Mouse (Mus musculus) limb, embryonic 14.5 days (tissue): ENCODE data around the gene Evpl. TPM values are rescaled to one million over a fixed set of nuclear protein-coding genes. Genes with fewer than 3 reads are reported as not detected.
A peak's percentile ranks its signal among the peaks of the same experiment; 100 is the strongest.

ENCODE experiments used
- ATAC-seq: fragments of 200-750 bp; cut with Nextera tagmentation; 2 replicates; pipeline ENCODE4 v1.8.0; 2017; ENCODE audit warnings: low read depth, moderate number of reproducible peaks, moderate TSS enrichment; ENCODE audit not compliant: low FRiP score
- DNase-seq: peaks from one replicate; pipeline ENCODE4 v3.0.0-alpha.2; 2015; ENCODE audit warnings: low spot score
- H3K27ac ChIP-seq: fragments of 300-500 bp; sonication (generic); replicated peaks from 2 replicates; pipeline ENCODE4 v1.5.1; 2014; ENCODE audit warnings: low read depth, mild to moderate bottlenecking, low read length, moderate library complexity, mixed read lengths
- H3K27me3 ChIP-seq: fragments of 300-500 bp; sonication (generic); 2 replicates; pipeline ENCODE4 v1.6.1; 2014; ENCODE audit warnings: low read length, mixed read lengths; ENCODE audit not compliant: control insufficient read depth, insufficient read depth
- H3K36me3 ChIP-seq: fragments of 300-500 bp; sonication (generic); 2 replicates; pipeline ENCODE4 v1.6.1; 2014; ENCODE audit warnings: mild to moderate bottlenecking, low read length, moderate library complexity, mixed read lengths; ENCODE audit not compliant: control insufficient read depth, insufficient read depth
- H3K4me1 ChIP-seq: fragments of 300-500 bp; sonication (generic); 2 replicates; pipeline ENCODE4 v1.6.1; 2014; ENCODE audit warnings: antibody characterized with exemption, low read length, mixed read lengths; ENCODE audit not compliant: control insufficient read depth, insufficient read depth
- H3K4me2 ChIP-seq: fragments of 300-500 bp; sonication (generic); replicated peaks from 2 replicates; pipeline ENCODE4 v1.6.1; 2014; ENCODE audit warnings: low read depth, mild to moderate bottlenecking, low read length, moderate library complexity; ENCODE audit not compliant: severe bottlenecking
- H3K4me3 ChIP-seq: fragments of 300-500 bp; sonication (generic); replicated peaks from 2 replicates; pipeline ENCODE4 v1.5.1; 2014; ENCODE audit warnings: low read length
- H3K9ac ChIP-seq: fragments of 300-500 bp; sonication (generic); 2 replicates; pipeline ENCODE4 v1.6.1; 2014; ENCODE audit warnings: mild to moderate bottlenecking, low read depth, low read length, moderate library complexity; ENCODE audit not compliant: severe bottlenecking
- H3K9me3 ChIP-seq: fragments of 300-500 bp; sonication (generic); 2 replicates; pipeline ENCODE4 v1.6.1; 2016; ENCODE audit warnings: low read length; ENCODE audit not compliant: control insufficient read depth
- POLR2A ChIP-seq: fragments of 200-500 bp; IDR thresholded peaks from 2 replicates; pipeline ENCODE4 v1.8.0; 2012; ENCODE audit warnings: inconsistent platforms, mild to moderate bottlenecking, moderate library complexity, borderline replicate concordance; ENCODE audit not compliant: insufficient read depth, insufficient read length; ENCODE audit errors: extremely low read depth
- WGBS: fragments of 180-500 bp; shearing (Covaris S2); extraction: QIAGEN DNeasy Blood & Tissue Kit; methylation state at CpG from one replicate; pipeline ENCODE4 v1.1.7; 2014; 5-methylcytosine and 5-hydroxymethylcytosine counted together
- polyA plus RNA-seq, 2 experiments: library from polyadenylated mRNA; depleted of rRNA in 1 of 2; stranded (reverse) in 1 of 2; unstranded in 1 of 2; fragments of >200 nt; fragmentation: Nextera tagmentation in 1 of 2; extraction: Ambion mirVana in 1 of 2; gene quantifications; 2 replicates each; pipeline versions ENCODE4 v1.2.1 to v1.2.3; 2012 to 2014

Evpl gene
- polyA plus RNA-seq, 2 experiments, result 8.2 to 21.8 TPM

DNA sequence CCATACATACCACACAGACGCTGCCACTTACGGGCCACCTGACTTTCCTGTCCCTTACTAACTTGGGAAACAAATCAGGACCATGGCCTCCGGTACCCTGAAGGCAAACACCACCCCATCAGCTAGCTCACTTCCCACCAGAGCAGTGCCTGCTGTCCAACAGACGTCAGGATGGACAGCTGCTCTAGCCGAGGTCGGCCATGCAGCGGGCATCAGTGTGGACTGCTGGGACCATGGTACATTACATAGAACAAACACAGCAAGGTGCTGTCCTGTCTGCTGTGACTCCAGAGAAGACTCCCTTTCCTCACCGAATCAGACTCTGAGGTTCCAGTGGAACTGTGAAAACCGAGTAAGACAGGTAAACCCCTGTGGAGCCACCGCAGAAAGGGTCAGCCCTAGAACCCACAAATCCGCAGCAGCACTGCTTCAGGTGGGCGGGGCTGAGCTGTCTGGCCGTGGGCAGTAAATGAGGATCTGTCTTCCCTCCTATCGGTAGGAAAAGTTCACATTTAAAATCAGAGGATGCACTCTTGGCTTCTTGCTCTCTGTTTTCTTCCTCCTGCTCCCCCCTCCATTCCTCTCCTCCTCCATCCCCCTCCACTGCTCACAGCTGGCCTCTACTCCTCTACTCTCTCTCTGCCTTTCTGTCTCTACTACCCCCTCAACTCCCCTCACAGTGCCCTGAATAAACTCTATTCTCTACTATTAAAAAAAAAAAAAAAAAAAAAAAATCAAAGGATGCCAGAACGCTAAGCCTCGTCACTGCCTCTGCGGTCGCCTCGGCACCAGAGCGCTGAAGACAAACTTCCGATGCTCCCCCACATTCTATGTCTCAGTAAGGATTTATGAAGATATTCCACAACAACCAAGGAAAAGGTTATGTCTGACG, 17.5 kb upstream of the Evpl start:
- Histone ChIP-seq H3K27ac (no peak overlapping the region), H3K4me2 (no peak overlapping the region), H3K36me3 (peaks cover 95% of the 10 kb centered on the region), H3K4me1 (no peaks in the 10 kb centered on the region), H3K4me3 (no peak overlapping the region), H3K9ac (0 out of 2 replicates have a peak overlapping the region, but pooled peaks have one; percentile 7), H3K27me3 (no peaks in the 10 kb centered on the region), H3K9me3 (no peaks in the 10 kb centered on the region)
- WGBS, result 82% methylated on average over 22 of the region's 22 CpGs
- no peak for TF ChIP-seq POLR2A
- DNase-seq (no peak), ATAC-seq (no peak)

DNA sequence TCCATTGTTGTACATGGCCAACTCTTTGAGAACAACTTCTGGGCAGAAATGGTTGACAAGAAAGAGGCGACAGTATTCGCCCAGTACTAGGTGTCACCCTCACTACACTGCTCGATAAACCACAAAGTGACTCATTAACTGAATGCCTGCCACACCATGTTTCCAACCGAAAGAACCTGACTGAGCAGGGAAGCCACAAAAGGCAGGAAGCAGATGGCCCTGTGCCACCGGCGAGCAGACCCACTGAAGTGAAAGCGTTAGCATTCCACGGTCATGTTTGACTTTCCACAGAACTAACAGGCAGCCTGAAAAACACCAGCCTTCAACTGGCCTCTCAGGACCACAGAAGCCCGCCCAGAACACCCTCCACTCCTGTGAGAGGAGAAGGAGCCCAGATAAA, 16.8 kb upstream of the Evpl start:
- no peak overlapping the region for H3K4me3 ChIP-seq
- 78% methylated on average over 9 of the region's 9 CpGs for WGBS
- no peak for TF ChIP-seq POLR2A
- H3K9ac ChIP-seq, result no peak overlapping the region
- ATAC-seq, result no peak
- H3K4me1 ChIP-seq, result no peaks in the 10 kb centered on the region
- H3K27me3 ChIP-seq, result no peaks in the 10 kb centered on the region
- H3K9me3 ChIP-seq, result no peaks in the 10 kb centered on the region
- DNase-seq, result no peak
- no peak overlapping the region for H3K27ac ChIP-seq
- peaks cover 95% of the 10 kb centered on the region for H3K36me3 ChIP-seq
- H3K4me2 ChIP-seq, result no peak overlapping the region

DNA sequence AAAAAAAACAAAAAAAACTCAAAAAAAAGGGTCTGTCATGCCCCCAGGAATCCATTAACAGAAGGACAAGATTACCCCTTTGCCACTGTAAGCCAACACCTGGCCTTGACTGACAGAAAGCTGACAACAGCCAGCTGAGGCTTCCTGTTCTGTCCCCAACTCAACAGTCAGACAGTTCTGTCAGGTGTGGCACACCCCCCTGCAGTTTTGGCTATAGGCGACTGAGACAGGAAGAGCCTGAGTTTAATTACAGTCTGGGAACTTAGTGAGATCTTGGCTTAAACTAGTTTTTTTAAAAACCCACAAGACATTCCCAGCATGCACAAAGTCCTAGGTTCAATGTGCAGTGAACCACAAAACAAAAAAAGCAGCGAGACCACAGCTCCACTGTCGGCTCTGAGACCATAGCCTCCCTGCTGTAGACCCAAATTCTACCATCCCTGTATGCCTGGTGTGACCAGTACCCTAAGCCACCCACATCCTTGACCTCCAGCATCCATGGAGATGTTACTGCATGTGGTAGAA, 15.3 kb upstream of the Evpl start:
- Histone ChIP-seq H3K4me3 (no peak overlapping the region), H3K9me3 (no peaks in the 10 kb centered on the region), H3K4me2 (no peak overlapping the region), H3K36me3 (peaks cover 95% of the 10 kb centered on the region), H3K27me3 (no peaks in the 10 kb centered on the region), H3K9ac (no peak overlapping the region), H3K27ac (no peak overlapping the region), H3K4me1 (no peaks in the 10 kb centered on the region)
- ATAC-seq, result no peak
- no peak for TF ChIP-seq POLR2A
- DNase-seq, result no peak
- WGBS, result 84% methylated on average over 3 of the region's 3 CpGs

DNA sequence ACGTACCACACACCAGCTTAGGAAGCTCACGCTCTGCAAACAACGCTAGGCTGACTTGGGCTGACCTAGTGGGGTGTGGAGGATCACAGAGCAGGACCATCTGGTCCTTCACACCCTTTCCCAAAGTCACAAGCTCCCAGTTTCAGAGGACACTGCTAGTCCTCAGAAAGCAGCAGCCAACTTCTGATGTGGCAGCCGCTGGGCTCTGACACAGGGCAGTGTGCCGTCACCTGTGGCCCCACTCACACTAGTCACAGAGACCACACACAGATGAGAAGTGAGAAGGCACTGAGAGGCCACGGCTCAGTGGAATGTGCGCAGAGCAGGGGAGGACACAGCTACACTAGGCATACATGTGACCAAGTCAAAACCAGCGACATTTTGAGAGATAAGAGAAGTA, 13.0 kb upstream of the Evpl start:
- H3K9ac ChIP-seq, result no peak overlapping the region
- no peak overlapping the region for H3K4me3 ChIP-seq
- H3K4me1 ChIP-seq, result no peaks in the 10 kb centered on the region
- no peaks in the 10 kb centered on the region for H3K9me3 ChIP-seq
- no peak overlapping the region for H3K4me2 ChIP-seq
- no peak overlapping the region for H3K27ac ChIP-seq
- TF ChIP-seq POLR2A, result no peak
- ATAC-seq, result no peak
- H3K36me3 ChIP-seq, result peaks cover 98% of the 10 kb centered on the region
- H3K27me3 ChIP-seq, result no peaks in the 10 kb centered on the region
- 86% methylated on average over 8 of the region's 8 CpGs for WGBS
- no peak for DNase-seq

DNA sequence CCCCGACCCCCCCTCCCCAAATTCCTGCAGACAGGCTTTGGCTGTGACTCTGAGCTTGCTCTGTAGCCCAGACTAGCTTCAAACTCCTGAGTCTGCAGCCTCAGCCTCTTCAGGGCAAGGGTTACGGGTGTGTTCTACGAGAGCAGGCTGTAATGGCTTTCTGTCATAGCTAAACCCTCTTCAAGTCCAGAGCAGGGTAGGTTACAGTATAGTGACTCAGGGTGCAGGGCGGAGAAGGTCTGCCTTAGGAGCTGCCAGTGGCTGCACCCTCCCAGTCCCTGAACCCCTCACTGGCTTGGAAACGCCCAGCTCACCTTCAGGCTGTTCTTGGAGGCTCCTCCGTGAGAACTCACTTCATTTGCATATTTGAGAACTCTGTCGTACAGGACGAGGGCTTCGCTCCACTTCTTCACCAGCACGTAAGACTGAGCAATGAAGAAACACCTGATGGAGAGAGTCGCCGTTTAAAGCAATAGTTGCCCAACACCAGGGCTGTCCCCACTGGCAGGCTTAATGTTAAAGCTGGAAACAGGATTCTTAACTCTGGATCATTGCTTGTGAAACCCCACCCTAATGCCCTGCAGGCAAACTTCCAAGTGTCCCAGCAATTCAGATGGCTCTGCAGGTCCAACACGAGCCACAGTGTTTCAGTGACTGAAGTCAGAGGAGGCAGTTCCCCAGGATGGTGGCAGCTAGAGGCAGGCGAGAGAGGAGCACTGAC, 9.8 kb upstream of the Evpl start:
- 65% methylated on average over 14 of the region's 14 CpGs for WGBS

More for the DNA sequence above, 9.8 kb upstream of the Evpl start:
- H3K36me3 ChIP-seq, result peaks cover 92% of the 10 kb centered on the region
- H3K27me3 ChIP-seq, result no peaks in the 10 kb centered on the region
- TF ChIP-seq POLR2A, result no peak
- DNase-seq (no peak), ATAC-seq (no peak)
- no peaks in the 10 kb centered on the region for H3K9me3 ChIP-seq
- H3K4me1 ChIP-seq, result no peaks in the 10 kb centered on the region
- H3K4me2 ChIP-seq, result no peak overlapping the region
- H3K27ac ChIP-seq, result no peak overlapping the region
- no peak overlapping the region for H3K4me3 ChIP-seq
- H3K9ac ChIP-seq, result no peak overlapping the region
